Mouse (Mus musculus): Measurements from ENCODE around the gene Eno3. TPM values are rescaled to one million over a fixed set of nuclear protein-coding genes. Genes with fewer than 3 reads are reported as not detected.

Eno3 gene
- total RNA-seq, 2 experiments from 2014 or later = 7.3 to 8.8 TPM

DNA sequence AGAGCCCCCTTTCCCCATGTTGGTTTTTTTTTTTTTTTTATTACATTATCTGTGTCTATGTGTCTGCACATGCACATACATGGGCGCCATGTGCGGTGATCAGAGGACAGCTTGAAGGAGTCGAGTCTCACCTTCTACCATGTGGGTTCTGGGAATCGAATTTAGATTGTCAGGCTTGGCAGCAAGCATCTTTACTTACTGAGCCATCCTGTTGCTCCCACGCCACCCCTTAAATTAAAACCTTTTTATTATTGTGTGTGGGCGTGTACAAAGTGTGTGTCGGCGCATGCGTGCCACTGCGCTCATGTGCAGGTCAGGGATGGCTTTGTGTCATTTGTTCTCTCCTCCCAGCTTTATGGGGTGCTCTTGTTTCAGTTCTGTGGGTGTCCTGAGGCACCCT, 54.0 kb downstream of the Eno3 start:
- no peak for DNase-seq (ENCODE audit: low spot score in 2 of 2)

Small RNA genes lying within 50 kb of the gene (microRNA-seq; reads per million reads assigned to microRNA genes)
- gene Mir6925 = 0 to 0.25 reads per million in 2 experiments

Other genes with a start within 250 kb of the Eno3 start
- gene Pelp1, start 247.2 kb upstream of the Eno3 start, total RNA-seq (2021) = 10 to 100 TPM; 33.1 to 34.6 TPM
- 10 to 100 TPM; 68.1 to 76.7 TPM for gene Arrb2, start 224.6 kb upstream of the Eno3 start, total RNA-seq (2021)
- 10 to 100 TPM; 13.9 to 15.4 TPM for gene Med11, start 205.3 kb upstream of the Eno3 start, total RNA-seq (2021)
- gene Zmynd15, start 197.8 kb upstream of the Eno3 start, total RNA-seq (2021) = 1 to 10 TPM in 1 of 2 experiments, under 1 TPM in 1; 0.23 to 1.4 TPM
- gene Cxcl16, start 197.2 kb upstream of the Eno3 start, total RNA-seq (2021) = 1 to 10 TPM in 1 of 2 experiments, under 1 TPM in 1; 0.42 to 1.4 TPM
- gene Tm4sf5, start 152.0 kb upstream of the Eno3 start, total RNA-seq (2021) = under 1 TPM in 1 of 2 experiments, not detected in 1; 0.37 TPM
- gene Vmo1, start 142.6 kb upstream of the Eno3 start, total RNA-seq (2021) = not detected
- not detected for gene Gltpd2, start 138.0 kb upstream of the Eno3 start, total RNA-seq (2021)
- 100 to 1,000 TPM; 184 to 189 TPM for gene Psmb6, start 131.8 kb upstream of the Eno3 start, total RNA-seq (2021)
- gene Gm40193, start 124.3 kb upstream of the Eno3 start, total RNA-seq (2021) = not detected
- 10 to 100 TPM; 13.3 to 15.8 TPM for gene Pld2, start 117.1 kb upstream of the Eno3 start, total RNA-seq (2021)
- gene Mink1, start 94.3 kb upstream of the Eno3 start, total RNA-seq (2021) = 100 to 1,000 TPM; 396 to 435 TPM
- under 1 TPM in 1 of 2 experiments, not detected in 1; 0.65 TPM for gene 4930544D05Rik, start 41.4 kb upstream of the Eno3 start, total RNA-seq (2021)
- gene Chrne, start 38.0 kb upstream of the Eno3 start, total RNA-seq (2021) = under 1 TPM in 1 of 2 experiments, not detected in 1; 0.63 TPM
- gene Gp1ba, start 18.1 kb upstream of the Eno3 start, total RNA-seq (2021) = not detected
- 10 to 100 TPM; 86.4 to 90.1 TPM for gene Rnf167, start 10.0 kb upstream of the Eno3 start, total RNA-seq (2021)
- 100 to 1,000 TPM; 120 to 124 TPM for gene Slc25a11, start 9.7 kb upstream of the Eno3 start, total RNA-seq (2021)
- gene Pfn1, start 2.6 kb upstream of the Eno3 start, total RNA-seq (2021) = 100 to 1,000 TPM; 224 to 231 TPM
- 10 to 100 TPM; 47.5 to 52.8 TPM for gene Spag7, start 12.2 kb downstream of the Eno3 start, total RNA-seq (2021)
- 100 to 1,000 TPM; 217 to 224 TPM for gene Camta2, start 30.9 kb downstream of the Eno3 start, total RNA-seq (2021)
- gene Inca1, start 43.0 kb downstream of the Eno3 start, total RNA-seq (2021) = 1 to 10 TPM; 1.8 to 2.2 TPM
- 10 to 100 TPM; 54.8 to 57.7 TPM for gene Kif1c, start 43.3 kb downstream of the Eno3 start, total RNA-seq (2021)
- gene Zfp3, start 107.0 kb downstream of the Eno3 start, total RNA-seq (2021) = 10 to 100 TPM; 17.2 to 17.9 TPM
- gene Scimp, start 155.4 kb downstream of the Eno3 start, total RNA-seq (2021) = not detected
- gene Rabep1, start 187.6 kb downstream of the Eno3 start, total RNA-seq (2021) = 100 to 1,000 TPM; 140 TPM